Mouse (Mus musculus): Measurements from ENCODE around the gene Tpm1.

Gene Tpm1

GRCm38 (mm10) chr9:66988888-66989414, 60.3 kb downstream of the Tpm1 start:
- in situ Hi-C loops (cut with MboI, MseI): no loop called here

DNA sequence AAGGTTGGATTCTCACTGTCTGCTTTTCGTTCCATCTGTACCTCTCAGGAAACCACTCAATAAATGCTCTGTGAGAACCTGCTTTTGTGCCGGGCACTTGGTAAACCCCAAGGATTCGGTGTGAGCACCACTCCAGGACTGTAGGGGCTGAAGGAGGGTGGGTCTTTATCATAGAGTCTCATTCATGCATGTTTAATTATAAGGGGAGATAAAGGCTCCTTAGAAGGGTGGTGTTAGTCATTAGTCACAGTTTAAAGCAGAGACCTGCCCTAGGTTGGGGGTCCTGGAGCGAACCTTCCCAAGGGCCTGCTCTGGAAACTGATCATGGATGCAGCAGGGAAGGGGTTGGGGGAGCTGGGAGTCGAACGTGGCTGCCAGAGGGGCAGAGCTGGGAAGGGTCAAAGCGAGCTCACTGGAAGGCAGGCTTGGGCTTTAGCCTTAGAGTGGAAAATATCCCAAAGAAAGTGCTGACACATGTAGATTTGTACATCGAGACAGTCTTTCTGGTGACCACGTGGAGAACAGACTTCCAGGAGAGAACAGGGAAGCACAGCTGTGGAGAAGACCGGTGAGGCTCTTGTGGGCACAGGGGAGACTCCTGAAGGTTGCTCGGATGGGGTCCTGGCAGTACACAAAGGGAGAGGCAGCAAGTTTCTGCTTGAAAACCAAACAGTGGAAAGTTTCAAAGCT, 60.9 kb downstream of the Tpm1 start:
- in situ Hi-C loops (cut with MboI, MseI): no loop called here

- in situ Hi-C loops (cut with MboI, MseI): no loop called here
Measured at GRCm38 (mm10) chr9:66985377-66985776, 63.8 kb downstream of the Tpm1 start.

- in situ Hi-C loops (cut with MboI, MseI): no loop called here
Measured at GRCm38 (mm10) chr9:66982085-66982484, 67.1 kb downstream of the Tpm1 start.

DNA sequence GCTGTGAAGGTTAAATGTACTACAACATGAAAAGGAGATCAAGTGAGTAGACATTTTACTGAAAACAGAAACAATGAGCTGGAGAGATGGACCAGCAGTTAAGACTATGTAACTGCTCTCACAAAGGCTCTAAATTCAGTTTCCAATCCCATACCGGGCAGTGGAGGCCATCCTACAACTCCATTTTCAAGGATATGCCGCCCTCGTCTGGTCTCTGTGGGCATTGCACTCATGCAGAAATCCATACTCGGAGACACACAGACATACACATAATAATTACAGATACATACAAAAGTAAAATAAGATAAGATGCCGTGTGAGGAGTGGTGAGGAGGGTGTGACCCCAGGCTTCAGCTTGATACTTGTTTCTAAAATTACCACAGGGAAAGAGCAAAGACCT, 68.7 kb downstream of the Tpm1 start:
- in situ Hi-C loops (cut with MboI, MseI): no loop called here

DNA sequence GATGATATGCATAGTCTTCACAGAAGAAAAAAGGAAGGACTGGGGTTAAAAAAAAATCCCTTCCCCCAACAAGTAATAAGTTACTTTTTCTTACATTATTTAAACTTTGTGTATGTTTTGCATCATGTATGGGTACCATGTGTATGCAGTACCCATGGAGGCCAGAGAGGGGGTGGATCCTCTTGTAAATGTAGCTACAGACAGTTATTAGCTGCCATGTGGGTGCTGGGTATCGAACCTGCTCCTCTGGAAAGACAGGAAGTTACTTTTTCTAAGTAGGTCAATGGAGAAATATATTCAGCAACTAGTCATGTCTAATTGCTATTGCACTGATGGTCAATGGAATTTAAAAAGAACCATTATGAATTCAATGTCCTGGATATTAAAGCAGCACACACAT, 70.7 kb downstream of the Tpm1 start:
- in situ Hi-C loops (cut with MboI, MseI): loop anchor here in 1 of 2 experiments (10.0 kb wide), 1 partner anchor 464 kb away; the partner anchor contains the start of gene Fbxl22

DNA sequence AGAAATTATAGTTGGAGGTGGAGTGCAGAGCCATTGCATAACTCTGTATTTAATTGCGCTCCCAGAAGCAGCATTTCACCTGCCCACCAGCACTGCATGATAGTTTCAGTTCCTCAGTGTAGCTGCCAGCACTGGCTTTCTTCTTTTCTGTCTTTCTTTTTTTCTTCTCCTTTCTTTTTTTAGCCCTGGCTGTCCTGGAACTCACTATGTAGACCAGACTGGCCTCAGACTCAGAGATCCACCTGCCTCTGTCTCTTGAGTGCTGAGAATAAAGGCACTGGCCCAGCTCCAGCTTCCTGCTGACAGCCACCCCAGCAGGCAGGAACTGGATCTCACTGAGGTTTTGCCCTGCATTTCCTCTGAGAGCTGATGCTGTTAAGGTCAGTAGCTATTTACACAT, 71.2 kb downstream of the Tpm1 start:
- in situ Hi-C loops (cut with MboI, MseI): loop anchor here in 1 of 2 experiments (10.0 kb wide), 1 partner anchor 463 kb away; the partner anchor contains the start of gene Fbxl22

DNA sequence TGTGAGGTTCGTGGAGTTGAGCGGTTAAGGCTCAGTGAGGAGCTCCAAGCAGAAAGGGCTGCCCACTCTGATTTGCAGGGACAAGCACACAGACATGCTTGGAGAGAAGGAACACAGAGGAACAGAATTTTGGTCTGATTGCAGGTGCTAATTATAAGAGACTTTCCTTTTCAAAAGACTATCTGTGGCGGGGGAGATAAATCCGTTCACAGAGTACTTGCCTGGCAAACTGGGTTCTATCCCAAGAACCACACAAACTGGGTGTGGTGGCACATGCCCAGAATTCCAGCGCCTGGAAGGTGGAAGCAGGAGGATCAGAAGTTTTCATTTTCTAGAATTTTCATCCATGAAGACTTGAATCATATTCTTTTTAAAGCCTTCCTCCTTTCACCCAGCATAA, 72.1 kb downstream of the Tpm1 start:
- in situ Hi-C loops (cut with MboI, MseI): loop anchor here in 1 of 2 experiments (10.0 kb wide), 1 partner anchor 462 kb away; the partner anchor contains the start of gene Fbxl22

DNA sequence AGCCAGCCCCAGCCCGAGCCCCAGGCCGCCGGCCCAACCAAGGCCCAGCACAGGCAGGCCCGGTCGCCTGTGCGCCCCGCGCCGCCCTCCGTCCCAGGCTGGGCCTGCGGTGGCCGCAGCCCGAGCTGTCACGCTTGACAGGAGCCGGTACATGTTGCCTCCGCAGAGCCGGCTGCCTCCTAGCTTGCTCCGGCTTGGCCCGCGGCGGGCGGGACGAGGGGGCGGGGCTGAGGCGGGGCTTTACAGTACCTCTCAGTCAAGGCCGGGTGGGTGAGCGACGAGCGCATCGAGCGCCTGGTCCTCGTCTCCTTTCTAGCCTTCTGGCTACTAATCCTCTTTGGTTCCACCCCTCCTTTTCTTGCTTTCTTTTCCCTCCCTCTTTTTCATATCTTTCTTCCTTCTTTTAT, 74.0 kb downstream of the Tpm1 start, which contains the start of gene Lactb:
Lactb (minus strand) TSS at position 246 of the 407 bp plus-strand sequence.
- in situ Hi-C loops (cut with MboI, MseI): loop anchor here in 1 of 2 experiments (10.0 kb wide), 1 partner anchor 460 kb away; the partner anchor contains the start of gene Fbxl22

DNA sequence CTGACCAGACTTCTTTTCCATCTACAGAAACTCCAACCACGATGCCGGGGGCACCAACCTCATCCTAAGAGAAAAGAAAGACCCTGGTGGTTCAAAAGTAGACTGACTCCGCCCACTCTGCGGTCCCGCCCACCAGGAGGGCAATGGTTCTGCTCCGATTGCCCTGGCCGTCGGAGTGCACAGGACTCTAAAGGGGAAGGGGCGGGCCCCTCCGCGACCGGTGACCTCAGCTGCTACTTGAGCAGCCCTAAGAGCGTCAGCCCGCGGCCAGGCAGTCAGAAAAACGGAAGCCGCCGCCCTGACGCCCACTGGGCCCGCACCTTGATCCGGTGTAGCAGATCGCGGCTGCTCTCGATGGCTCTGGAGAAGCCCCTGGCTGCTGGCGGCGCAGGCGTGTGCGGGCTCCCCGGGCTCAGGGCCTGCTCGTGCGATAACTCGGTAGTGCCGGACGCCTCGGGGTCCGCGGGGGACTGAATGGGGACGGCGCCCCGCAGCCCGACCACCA, 74.4 kb downstream of the Tpm1 start:
- in situ Hi-C loops (cut with MboI, MseI): loop anchor here in 1 of 2 experiments (10.0 kb wide), 1 partner anchor 460 kb away; the partner anchor contains the start of gene Fbxl22

Measured in T-helper 17 cell (primary cell).